Mouse (Mus musculus) T-helper 1 cell (primary cell): ENCODE measurements around the gene Dennd1b.

Experiments used
- in situ Hi-C: fragments of 300-600 bp; cut with MboI, MseI; formaldehyde crosslinking; loops from one replicate; pipeline ENCODE4 v1.15.1; 2025; ENCODE audit warnings: high pct_unique_total_duplicates

Gene Dennd1b

GRCm38 (mm10) chr1:138963161-138963867 lies at the start of gene Dennd1b:
Gene Dennd1b (plus strand): TSS chr1:138963435.
- in situ Hi-C loops, result no loop called here

- in situ Hi-C loops, result no loop called here
Observed at GRCm38 (mm10) chr1:138915596-138915995, 47.6 kb upstream of the Dennd1b start.

GRCm38 (mm10) chr1:138919601-138920000 lies 43.6 kb upstream of the Dennd1b start:
- in situ Hi-C loops, result no loop called here

- in situ Hi-C loops, result no loop called here
Observed at GRCm38 (mm10) chr1:138920082-138920481, 43.2 kb upstream of the Dennd1b start.

- in situ Hi-C loops, result no loop called here
Observed at GRCm38 (mm10) chr1:138920799-138921198, 42.4 kb upstream of the Dennd1b start.

- in situ Hi-C loops, result no loop called here
Observed at GRCm38 (mm10) chr1:138922886-138923285, 40.3 kb upstream of the Dennd1b start.

GRCm38 (mm10) chr1:138924282-138924681 lies 39.0 kb upstream of the Dennd1b start:
- in situ Hi-C loops, result no loop called here

- in situ Hi-C loops, result no loop called here
Observed at GRCm38 (mm10) chr1:138928671-138929483, 34.4 kb upstream of the Dennd1b start.

- in situ Hi-C loops, result no loop called here
Observed at GRCm38 (mm10) chr1:138929985-138930384, 33.2 kb upstream of the Dennd1b start.

GRCm38 (mm10) chr1:138930856-138931255 lies 32.4 kb upstream of the Dennd1b start:
- in situ Hi-C loops, result no loop called here

GRCm38 (mm10) chr1:138936169-138936568 lies 27.1 kb upstream of the Dennd1b start:
- in situ Hi-C loops, result no loop called here

- in situ Hi-C loops, result no loop called here
Observed at GRCm38 (mm10) chr1:138937686-138938370, 25.4 kb upstream of the Dennd1b start.

GRCm38 (mm10) chr1:138939579-138940139 lies 23.6 kb upstream of the Dennd1b start:
- in situ Hi-C loops, result no loop called here

- in situ Hi-C loops, result no loop called here
Observed at GRCm38 (mm10) chr1:138940407-138940806, 22.8 kb upstream of the Dennd1b start.

- in situ Hi-C loops, result no loop called here
Observed at GRCm38 (mm10) chr1:138952173-138952572, 11.1 kb upstream of the Dennd1b start.

- in situ Hi-C loops, result no loop called here
Observed at GRCm38 (mm10) chr1:138954978-138955377, 8.3 kb upstream of the Dennd1b start.

- in situ Hi-C loops, result no loop called here
Observed at GRCm38 (mm10) chr1:138955455-138955854, 7.8 kb upstream of the Dennd1b start.

- in situ Hi-C loops, result no loop called here
Observed at GRCm38 (mm10) chr1:138956511-138956910, 6.7 kb upstream of the Dennd1b start.

GRCm38 (mm10) chr1:138957111-138957510 lies 6.1 kb upstream of the Dennd1b start:
- in situ Hi-C loops, result no loop called here

GRCm38 (mm10) chr1:138958863-138959262 lies 4.4 kb upstream of the Dennd1b start:
- in situ Hi-C loops, result no loop called here

- in situ Hi-C loops, result no loop called here
Observed at GRCm38 (mm10) chr1:138959903-138960483, 3.2 kb upstream of the Dennd1b start.
